Mouse (Mus musculus) bone marrow, adult 2 months (tissue): ENCODE measurements around the gene Gm16181. TPM values are rescaled to one million over a fixed set of nuclear protein-coding genes. Genes with fewer than 3 reads are reported as not detected.

ENCODE experiments used
- H3K27ac ChIP-seq: fragments of 200-500 bp; 2 replicates; pipeline ENCODE4 v1.5.1; 2012; ENCODE audit warnings: low read depth, mild to moderate bottlenecking, control low read depth, inconsistent platforms, low read length; ENCODE audit not compliant: control insufficient read depth, poor library complexity, insufficient read depth
- H3K4me1 ChIP-seq: fragments of 200-500 bp; 2 replicates; pipeline ENCODE4 v1.6.1; 2011; ENCODE audit warnings: low read length; ENCODE audit not compliant: control insufficient read depth, insufficient read depth
- H3K4me3 ChIP-seq: fragments of 200-500 bp; replicated peaks from 2 replicates; pipeline ENCODE3; 2011; ENCODE audit warnings: mild to moderate bottlenecking, low read depth, low read length, control low read depth; ENCODE audit not compliant: control insufficient read depth
- CTCF ChIP-seq: fragments of 200-500 bp; IDR thresholded peaks from 2 replicates; pipeline ENCODE4 v1.5.1; 2011; ENCODE audit warnings: low read length, control low read depth; ENCODE audit not compliant: control insufficient read depth, insufficient read depth
- POLR2A ChIP-seq: fragments of 200-500 bp; IDR thresholded peaks from 2 replicates; pipeline ENCODE4 v1.6.1; 2011; ENCODE audit warnings: low read depth, mild to moderate bottlenecking, control low read depth, low read length, borderline replicate concordance; ENCODE audit not compliant: control insufficient read depth
- WGBS: fragments of 180-500 bp; shearing (Covaris S2); methylation state at CpG from one replicate; pipeline ENCODE4 v1.1.7; 2018; 5-methylcytosine and 5-hydroxymethylcytosine counted together
- polyA plus RNA-seq: library from polyadenylated mRNA; stranded (reverse); fragments of >200 nt; gene quantifications from 2 replicates; pipeline ENCODE4 v1.2.4, GENCODE M21; 2011; ENCODE audit warnings: low replicate concordance; ENCODE audit not compliant: missing spikeins, insufficient read depth, insufficient read length

The Gm16181 gene
- polyA plus RNA-seq, 1 experiment = not detected

- Histone ChIP-seq H3K4me3 (peak overlapping the region; percentile 99), H3K27ac (peak overlapping the region; percentile 85), H3K4me1 (no peaks in the 10 kb centered on the region)
- TF ChIP-seq CTCF (no peak), POLR2A (no peak)
- WGBS = 2% methylated on average over 11 of the region's 11 CpGs
Measured at GRCm38 (mm10) chr17:35201128-35201527, 19.5 kb upstream of the Gm16181 start.

GRCm38 (mm10) chr17:35201787-35202186, 18.8 kb upstream of the Gm16181 start, which contains the start of gene Tnf:
Gene Tnf, minus strand, starts transcription at chr17:35202007.
- no peaks in the 10 kb centered on the region for H3K4me1 ChIP-seq
- H3K4me3 ChIP-seq = peak within 1 kb of the TSS; percentile 99
- 1% methylated on average over 13 of the region's 13 CpGs for WGBS
- TF ChIP-seq CTCF = no peak
- peak; percentile 95 for TF ChIP-seq POLR2A
- peak within 1 kb of the TSS; percentile 85 for H3K27ac ChIP-seq

GRCm38 (mm10) chr17:35202442-35202841, 18.2 kb upstream of the Gm16181 start:
- H3K4me1 ChIP-seq = no peaks in the 10 kb centered on the region
- WGBS = 71% methylated on average over 4 of the region's 4 CpGs
- H3K27ac ChIP-seq = peak overlapping the region; percentile 85; the same call in 1 of the 2 replicates
- TF ChIP-seq CTCF (no peak), POLR2A (no peak)
- no peak overlapping the region for H3K4me3 ChIP-seq

- WGBS = 44% methylated on average over 20 of the region's 20 CpGs
- H3K27ac ChIP-seq = peak within 1 kb of the TSS; percentile 40
- peaks cover 8% of the 10 kb centered on the region for H3K4me1 ChIP-seq
- no peak for TF ChIP-seq POLR2A
- no peak for TF ChIP-seq CTCF
- peak within 1 kb of the TSS; percentile 42 for H3K4me3 ChIP-seq
Measured at GRCm38 (mm10) chr17:35204494-35205379, 15.9 kb upstream of the Gm16181 start, which contains the start of gene Lta. Gene Lta, minus strand, starts transcription at chr17:35205351.

GRCm38 (mm10) chr17:35205380-35205769, 15.3 kb upstream of the Gm16181 start:
- H3K27ac ChIP-seq = peak overlapping the region; percentile 35
- TF ChIP-seq POLR2A = no peak
- no peak for TF ChIP-seq CTCF
- peak overlapping the region; percentile 17 for H3K4me3 ChIP-seq
- H3K4me1 ChIP-seq = peaks cover 9% of the 10 kb centered on the region
- WGBS = 53% methylated on average over 10 of the region's 10 CpGs

- Histone ChIP-seq H3K4me3 (no peak overlapping the region), H3K27ac (peak overlapping the region; percentile 57), H3K4me1 (peaks cover 13% of the 10 kb centered on the region)
- 13% methylated on average over 12 of the region's 12 CpGs for WGBS
- TF ChIP-seq CTCF = no peak
- TF ChIP-seq POLR2A = no peak
Measured at GRCm38 (mm10) chr17:35209785-35210535, 10.7 kb upstream of the Gm16181 start.

GRCm38 (mm10) chr17:35210593-35210992, 10.0 kb upstream of the Gm16181 start:
- Histone ChIP-seq H3K4me3 (no peak overlapping the region), H3K4me1 (peaks cover 13% of the 10 kb centered on the region), H3K27ac (no peak overlapping the region; the same call in 1 of the 2 replicates)
- 63% methylated on average over 3 of the region's 3 CpGs for WGBS
- TF ChIP-seq CTCF (no peak), POLR2A (no peak)

GRCm38 (mm10) chr17:35213071-35213470, 7.6 kb upstream of the Gm16181 start:
- no peak overlapping the region for H3K27ac ChIP-seq
- no peak for TF ChIP-seq CTCF
- no peak for TF ChIP-seq POLR2A
- WGBS = 83% methylated on average over 5 of the region's 5 CpGs
- H3K4me3 ChIP-seq = no peak overlapping the region
- peaks cover 16% of the 10 kb centered on the region for H3K4me1 ChIP-seq
